Mouse (Mus musculus): ENCODE results near the gene Rad51b.

Rad51b gene

DNA sequence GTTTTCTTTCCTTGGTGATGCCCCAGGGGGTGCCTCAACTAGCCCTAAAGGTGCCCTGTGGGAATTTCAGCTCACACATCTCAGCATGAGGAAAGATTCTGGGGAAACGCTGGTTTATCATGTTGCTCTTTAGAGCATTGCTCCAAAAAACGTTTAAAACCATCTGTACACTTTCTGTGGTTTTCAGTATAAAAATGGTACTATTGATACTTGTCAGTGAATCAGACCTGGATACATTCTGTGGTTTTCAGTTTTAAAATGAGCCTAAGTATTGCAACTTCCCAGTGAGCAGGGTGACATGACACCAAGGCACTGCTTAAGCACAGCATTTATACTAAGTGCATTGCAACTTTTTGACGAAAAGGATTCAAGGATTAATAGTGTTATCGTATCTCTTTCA, 139.8 kb downstream of the Rad51b start:
- DNase-seq (ENCODE audit: low read depth, low spot score): no peak

DNA sequence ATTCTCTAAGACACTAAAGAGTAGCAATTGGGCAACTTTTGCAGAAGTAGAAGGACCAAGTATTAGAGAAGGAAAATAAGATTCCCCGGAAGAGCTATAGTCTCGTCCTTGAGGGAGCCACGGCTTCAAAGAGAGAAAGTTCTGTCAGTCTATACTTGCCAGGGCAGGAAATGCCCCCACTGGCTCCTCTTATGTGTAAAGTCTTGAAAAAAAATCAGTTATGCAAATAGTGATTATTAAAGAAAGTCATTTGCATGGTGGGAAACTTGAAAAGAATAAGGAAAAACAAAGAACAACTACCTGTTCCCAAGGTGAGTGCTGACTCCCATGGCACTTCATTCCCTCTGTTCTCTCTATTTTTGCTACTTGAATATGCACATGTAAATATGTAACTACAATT, 140.5 kb downstream of the Rad51b start:
- no peak for DNase-seq (ENCODE audit: low read depth, low spot score)

DNA sequence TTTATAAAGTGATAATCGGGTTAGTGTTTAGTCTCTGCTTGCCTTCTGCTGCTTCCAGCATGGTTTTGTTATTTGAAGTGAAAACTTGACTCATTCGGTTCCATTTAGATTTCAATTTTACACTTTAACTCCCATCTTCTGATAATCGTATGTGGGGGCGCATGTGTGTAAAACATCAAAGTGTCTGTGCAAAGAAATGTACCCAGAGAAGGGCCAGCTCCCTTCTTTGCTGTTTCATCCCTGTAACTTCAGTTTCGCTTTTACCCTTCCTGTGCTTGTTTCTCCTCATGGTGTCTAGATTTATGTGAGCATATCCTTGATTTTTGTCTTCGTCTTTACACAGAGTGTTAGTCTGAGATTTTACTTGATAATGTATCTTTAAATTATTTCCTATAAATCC, 142.9 kb downstream of the Rad51b start:
- DNase-seq (ENCODE audit: low read depth, low spot score): no peak

- DNase-seq (ENCODE audit: low read depth, low spot score): no peak
These were observed 144.3 kb downstream of the Rad51b start for GRCm38 (mm10) chr12:79441210-79442005.

GRCm38 (mm10) chr12:79442126-79442525, 145.0 kb downstream of the Rad51b start:
- no peak for DNase-seq (ENCODE audit: low read depth, low spot score)

- no peak for DNase-seq (ENCODE audit: low read depth, low spot score)
These were observed 145.8 kb downstream of the Rad51b start for GRCm38 (mm10) chr12:79442836-79443390.

- DNase-seq (ENCODE audit: low read depth, low spot score): no peak
These were observed 147.6 kb downstream of the Rad51b start for GRCm38 (mm10) chr12:79444646-79445045.

DNA sequence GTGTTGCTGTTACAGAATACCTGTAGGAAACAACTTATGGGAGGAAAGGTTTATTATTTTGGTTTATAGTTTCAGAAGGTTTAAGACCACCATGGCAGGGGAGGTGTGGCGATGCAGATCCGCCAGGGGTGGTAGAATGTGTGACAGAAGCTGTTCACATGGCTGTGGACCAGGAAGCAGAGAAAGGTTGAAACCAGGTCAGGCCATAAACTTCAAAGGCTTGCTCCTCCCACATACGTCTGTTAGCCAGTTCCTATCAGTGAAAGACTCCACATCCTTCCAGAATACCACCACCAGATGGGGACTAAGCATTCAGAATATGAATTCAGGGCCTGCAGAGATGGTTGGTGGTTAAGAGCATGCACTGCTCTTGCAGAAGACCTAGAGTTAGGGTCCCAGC, 150.0 kb downstream of the Rad51b start:
- no peak for DNase-seq (ENCODE audit: low read depth, low spot score)

DNA sequence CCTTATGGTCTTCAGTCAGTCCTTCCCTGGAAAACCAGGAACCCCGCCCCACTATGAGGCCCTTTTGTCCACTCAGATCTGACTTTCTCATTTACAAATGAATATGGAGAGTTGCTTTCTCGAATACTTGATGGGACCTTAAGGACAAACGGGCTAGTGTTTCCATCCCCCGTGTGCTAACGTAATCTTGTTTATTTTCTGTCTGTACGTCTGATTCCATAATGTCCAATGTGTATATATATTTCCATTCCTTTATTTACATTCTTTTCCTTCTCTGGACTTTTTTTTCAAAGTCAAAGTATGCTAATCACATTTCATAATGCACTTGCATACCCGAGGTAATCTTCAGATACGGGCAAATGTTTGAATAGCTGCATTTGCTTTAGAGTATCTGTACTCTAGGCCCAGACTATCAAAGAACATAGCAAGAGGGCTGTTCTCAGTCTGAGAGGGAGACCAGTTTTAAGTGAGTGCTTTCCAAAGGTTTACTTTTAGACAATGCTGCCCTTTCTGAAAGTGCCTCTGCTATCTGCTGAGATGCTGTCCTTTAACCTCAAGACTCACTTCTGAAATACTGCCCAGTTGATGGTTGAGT, 152.8 kb downstream of the Rad51b start:
- no peak for DNase-seq (ENCODE audit: low read depth, low spot score)

- DNase-seq (ENCODE audit: low read depth, low spot score): no peak
These were observed 155.8 kb downstream of the Rad51b start for GRCm38 (mm10) chr12:79452882-79453281.

- no peak for DNase-seq (ENCODE audit: low read depth, low spot score)
These were observed 156.9 kb downstream of the Rad51b start for GRCm38 (mm10) chr12:79454017-79454416.

DNA sequence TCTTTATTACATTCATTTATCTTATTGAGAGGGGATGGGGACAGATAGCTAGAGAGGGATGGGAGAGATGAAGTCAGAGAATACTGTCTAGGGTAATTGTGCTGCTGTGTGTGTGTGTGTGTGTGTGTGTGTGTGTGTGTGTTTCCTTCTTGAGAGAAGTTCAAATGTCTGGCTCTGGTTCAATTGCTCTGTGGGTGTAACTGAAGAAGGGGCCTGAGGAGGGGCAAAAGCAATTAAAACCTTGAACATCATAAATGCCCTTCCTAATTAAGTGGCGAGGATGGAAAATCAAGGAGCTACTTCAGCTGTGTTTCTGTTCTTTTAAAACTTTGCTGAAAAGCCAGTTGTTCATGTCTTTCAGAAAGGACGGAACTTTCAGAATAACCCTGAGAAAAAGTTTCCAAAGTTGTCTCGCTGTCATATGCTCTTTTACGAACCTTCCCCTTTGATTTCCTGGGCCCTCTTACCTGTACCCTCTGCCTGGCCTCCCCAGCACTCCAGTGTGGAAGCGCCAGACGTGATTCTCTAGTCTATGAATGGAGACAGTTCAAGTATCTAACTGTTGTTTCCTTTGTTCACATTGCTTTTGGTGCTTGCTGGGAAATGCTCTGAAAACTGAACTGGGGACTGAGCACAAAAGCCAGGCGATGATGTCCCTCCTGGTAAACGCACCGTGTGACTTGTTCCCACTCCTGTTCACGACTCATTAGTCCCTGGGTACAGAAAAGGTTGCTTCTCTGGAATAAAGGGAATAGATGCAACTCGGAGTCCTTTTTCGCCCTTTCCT, 158.2 kb downstream of the Rad51b start:
- no peak for DNase-seq (ENCODE audit: low read depth, low spot score)

GRCm38 (mm10) chr12:79455848-79456164, 158.7 kb downstream of the Rad51b start:
- no peak for DNase-seq (ENCODE audit: low read depth, low spot score)

GRCm38 (mm10) chr12:79456251-79456650, 159.2 kb downstream of the Rad51b start:
- DNase-seq (ENCODE audit: low read depth, low spot score): no peak

GRCm38 (mm10) chr12:79463371-79463770, 166.3 kb downstream of the Rad51b start:
- no peak for DNase-seq (ENCODE audit: low read depth, low spot score)

- DNase-seq (ENCODE audit: low read depth, low spot score): no peak
These were observed 173.0 kb downstream of the Rad51b start for GRCm38 (mm10) chr12:79470113-79470512.

DNA sequence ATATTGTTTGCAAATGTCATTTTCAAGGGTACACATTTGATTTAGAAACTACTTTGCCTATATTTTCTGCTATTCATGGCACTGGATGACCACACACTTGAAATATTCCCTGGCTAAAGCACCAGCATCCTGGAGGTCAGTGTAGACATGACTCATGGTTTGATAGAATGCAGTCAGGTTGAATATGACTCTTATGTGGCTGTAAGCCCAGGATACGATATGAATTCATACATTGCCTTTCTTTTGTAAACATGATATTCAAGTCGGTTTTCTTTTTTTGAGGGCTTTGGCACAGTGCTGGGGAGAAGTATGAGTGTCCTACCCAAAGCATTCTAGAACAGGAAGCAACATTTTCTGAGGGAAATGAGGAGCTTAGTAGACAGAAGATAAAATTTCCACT, 174.8 kb downstream of the Rad51b start:
- no peak for DNase-seq (ENCODE audit: low read depth, low spot score)

DNA sequence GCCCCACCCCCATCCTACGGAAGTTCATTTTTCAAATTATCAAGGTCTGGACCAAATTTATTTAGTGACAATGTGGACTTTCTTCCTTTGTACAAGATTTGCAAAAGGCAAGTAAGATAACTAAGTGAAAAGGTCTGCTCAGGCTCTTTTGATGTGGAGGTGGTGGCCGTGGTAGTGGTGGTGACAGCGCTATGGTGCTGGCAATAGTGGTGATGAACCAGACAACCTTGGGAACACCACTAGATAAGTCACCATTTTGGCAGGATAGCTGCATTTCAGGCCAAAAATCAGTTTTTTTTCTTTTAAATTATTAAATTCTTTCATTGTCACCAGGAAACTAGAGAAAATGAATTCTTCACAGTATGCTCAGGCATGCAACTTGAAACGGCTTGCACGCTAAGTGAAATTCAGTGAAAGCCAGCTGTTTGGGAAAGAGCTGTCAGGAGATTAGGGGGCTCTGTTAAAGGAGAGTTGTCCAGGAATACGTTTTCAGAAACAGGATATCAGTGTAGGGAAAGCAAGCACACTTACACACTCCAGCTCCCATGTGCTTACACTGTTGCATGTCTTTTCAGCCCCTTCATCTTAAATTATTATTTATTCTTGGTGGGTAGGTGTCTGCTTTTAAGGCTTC, 179.4 kb downstream of the Rad51b start:
- DNase-seq (ENCODE audit: low read depth, low spot score): no peak

GRCm38 (mm10) chr12:79478816-79479215, 181.7 kb downstream of the Rad51b start:
- DNase-seq (ENCODE audit: low read depth, low spot score): no peak

DNA sequence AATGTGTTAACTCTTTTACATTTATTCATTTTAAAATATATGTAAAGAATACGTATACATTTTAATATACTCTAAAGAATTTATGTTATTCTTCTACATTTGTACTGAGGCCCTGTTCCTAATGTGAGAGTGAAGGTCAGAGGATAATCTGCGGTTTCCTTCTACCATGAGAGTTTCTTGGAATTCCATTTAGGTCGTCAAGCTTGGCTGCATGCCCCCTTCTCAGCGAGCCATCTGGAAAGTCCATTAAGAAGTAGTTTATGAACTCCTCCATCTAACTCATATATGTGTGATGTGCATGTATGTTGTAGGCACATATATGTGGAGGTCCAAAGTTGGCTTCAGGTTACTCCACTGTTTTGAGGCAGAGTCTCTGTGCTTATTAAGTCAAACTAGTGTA, 188.4 kb downstream of the Rad51b start:
- no peak for DNase-seq (ENCODE audit: low read depth, low spot score)

- DNase-seq (ENCODE audit: low read depth, low spot score): no peak
These were observed 191.6 kb downstream of the Rad51b start for GRCm38 (mm10) chr12:79488590-79489242.

Data from embryo, embryonic 11.5 days (tissue).